Comparison of ENCODE assay signal across 18 mouse cellular contexts in the genomic region with DNA sequence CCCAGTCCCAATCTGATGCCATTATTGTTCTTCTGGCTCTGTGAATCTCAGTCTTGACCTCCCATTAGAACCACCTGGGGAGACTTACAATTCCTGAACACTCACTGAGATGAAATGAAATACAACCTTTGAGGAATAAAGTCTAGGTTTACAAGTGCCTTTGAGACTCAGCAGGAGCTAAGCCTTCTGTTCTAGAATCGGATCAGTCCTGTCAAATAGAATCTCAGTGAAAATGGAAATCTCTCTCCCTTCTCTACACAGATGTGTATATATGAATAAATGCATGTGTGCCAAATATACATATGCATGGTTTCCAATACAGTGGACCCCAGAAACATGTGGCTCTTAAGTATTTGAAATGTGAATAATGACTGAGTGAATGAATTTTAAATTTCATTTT. TPM values are rescaled to one million over a fixed set of nuclear protein-coding genes. Genes with fewer than 3 reads are reported as not detected.
"Had no signal": no experiment of that assay in that cellular context is flagged by ENCODE, and none has a peak within 500 bp of the region (broad histone marks: within the 10 kb centered on the region; RNA-seq: fewer than 3 reads in every experiment).

No protein-coding gene starts in this region.

- H3K4me2 ChIP-seq: liver, embryonic 13.5 days; liver, embryonic 15.5 days; lung, embryonic 15.5 days; neural tube, embryonic 12.5 days; stomach, embryonic 15.5 days had no signal

- DNase-seq: liver, embryonic 13.5 days; liver, postnatal 0 days; lung, adult 2 months; lung, postnatal 14 days; lung, postnatal 36 days; right cerebral cortex, postnatal 14 days; thymus, adult 2 months; thymus, postnatal 25 days; thymus, postnatal 4 days had no signal

- H3K9me3 ChIP-seq: liver, embryonic 13.5 days; liver, embryonic 15.5 days; lung, embryonic 15.5 days; megakaryocyte, embryonic 14.5 days; neural tube, embryonic 12.5 days; stomach, embryonic 15.5 days had no signal

- ATAC-seq: liver, postnatal 0 days; lung, postnatal 0 days had no signal

- H3K27ac ChIP-seq: liver, embryonic 13.5 days; liver, embryonic 15.5 days; lung, embryonic 15.5 days; macrophage; neural tube, embryonic 12.5 days; stomach, embryonic 15.5 days; stomach, postnatal 0 days had no signal

- H3K36me3 ChIP-seq: liver, embryonic 13.5 days; liver, embryonic 15.5 days; lung, embryonic 15.5 days; neural tube, embryonic 12.5 days; stomach, embryonic 15.5 days had no signal

- H3K27me3 ChIP-seq: liver, embryonic 13.5 days; liver, embryonic 15.5 days; lung, embryonic 15.5 days; megakaryocyte, embryonic 14.5 days; neural tube, embryonic 12.5 days; stomach, embryonic 15.5 days had no signal

- H3K9ac ChIP-seq: liver, embryonic 13.5 days; liver, embryonic 15.5 days; liver, postnatal 0 days; lung, embryonic 15.5 days; neural tube, embryonic 12.5 days; stomach, embryonic 15.5 days had no signal

- H3K4me3 ChIP-seq: liver, embryonic 13.5 days; liver, embryonic 15.5 days; lung, embryonic 15.5 days; megakaryocyte, embryonic 14.5 days; neural tube, embryonic 12.5 days; stomach, embryonic 15.5 days had no signal

- H3K4me1 ChIP-seq: liver, embryonic 13.5 days; liver, embryonic 15.5 days; lung, embryonic 15.5 days; megakaryocyte, embryonic 14.5 days; neural tube, embryonic 12.5 days; stomach, embryonic 15.5 days had no signal

RNA-seq across cellular contexts. Expression of a gene that starts 41.7 kb away (rescaled TPM):
- total RNA-seq: monocyte, adult 5-6 weeks had no signal
